Mouse (Mus musculus): ENCODE results near the gene Cyp2c69. TPM values are rescaled to one million over a fixed set of nuclear protein-coding genes. Genes with fewer than 3 reads are reported as not detected.

Cyp2c69 gene
- polyA plus RNA-seq (2014; fragmentation: Illumina TruSeq; extraction: RNeasy Lipid Tissue Mini Kit (QIAGEN cat#74804); ENCODE audit: low read depth, low replicate concordance) = 0.68 TPM

DNA sequence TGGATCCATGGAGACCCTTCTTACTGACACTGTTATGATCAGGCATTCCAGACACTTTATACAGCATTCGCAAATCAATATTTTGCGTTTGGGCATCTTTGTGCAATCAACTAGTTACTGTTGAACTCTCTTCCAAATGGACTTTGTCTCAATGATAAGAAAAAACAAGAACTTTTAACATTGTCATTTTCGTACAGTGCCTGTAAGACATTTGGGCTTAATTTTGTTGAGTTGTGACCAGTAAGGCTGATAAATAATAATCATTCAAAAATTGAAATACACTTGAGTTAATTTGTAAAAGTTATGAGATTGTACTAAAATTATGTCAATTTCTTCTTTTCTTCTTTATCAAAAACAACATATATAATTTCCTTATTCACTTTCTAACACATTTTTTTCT lies at the start of gene Cyp2c69:
Cyp2c69 (minus strand) TSS at position 101 of the 400 bp plus-strand sequence.

DNA sequence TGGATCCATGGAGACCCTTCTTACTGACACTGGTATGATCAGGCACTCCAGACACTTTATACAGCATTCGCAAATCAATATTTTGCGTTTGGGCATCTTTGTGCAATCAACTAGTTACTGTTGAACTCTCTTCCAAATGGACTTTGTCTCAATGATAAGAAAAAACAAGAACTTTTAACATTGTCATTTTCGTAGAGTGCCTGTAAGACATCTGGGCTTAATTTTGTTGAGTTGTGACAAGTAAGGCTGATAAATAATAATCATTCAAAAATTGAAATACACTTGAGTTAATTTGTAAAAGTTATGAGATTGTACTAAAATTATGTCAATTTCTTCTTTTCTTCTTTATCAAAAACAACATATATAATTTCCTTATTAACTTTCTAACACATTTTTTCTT lies 73.9 kb downstream of the Cyp2c69 start, which contains the start of gene Cyp2c40:
Cyp2c40 (minus strand) TSS at position 101 of the 400 bp plus-strand sequence.

Other genes with a start within 250 kb of the Cyp2c69 start
- gene Cyp2c67, start 237.7 kb downstream of the Cyp2c69 start, polyA plus RNA-seq (2014; fragmentation: Illumina TruSeq; extraction: RNeasy Lipid Tissue Mini Kit (QIAGEN cat#74804); ENCODE audit: low read depth, low replicate concordance) = not detected
- gene Cyp2c68, start 145.7 kb downstream of the Cyp2c69 start, polyA plus RNA-seq (2014; fragmentation: Illumina TruSeq; extraction: RNeasy Lipid Tissue Mini Kit (QIAGEN cat#74804); ENCODE audit: low read depth, low replicate concordance) = 0.37 TPM
- 0.63 TPM for gene Cyp2c40, start 74.0 kb downstream of the Cyp2c69 start, polyA plus RNA-seq (2014; fragmentation: Illumina TruSeq; extraction: RNeasy Lipid Tissue Mini Kit (QIAGEN cat#74804); ENCODE audit: low read depth, low replicate concordance)
- 1.0 TPM for gene Cyp2c37, start 105.6 kb upstream of the Cyp2c69 start, polyA plus RNA-seq (2014; fragmentation: Illumina TruSeq; extraction: RNeasy Lipid Tissue Mini Kit (QIAGEN cat#74804); ENCODE audit: low read depth, low replicate concordance)
- 0.76 TPM for gene Cyp2c54, start 187.0 kb upstream of the Cyp2c69 start, polyA plus RNA-seq (2014; fragmentation: Illumina TruSeq; extraction: RNeasy Lipid Tissue Mini Kit (QIAGEN cat#74804); ENCODE audit: low read depth, low replicate concordance)
- gene Cyp2c50, start 202.9 kb upstream of the Cyp2c69 start, polyA plus RNA-seq (2014; fragmentation: Illumina TruSeq; extraction: RNeasy Lipid Tissue Mini Kit (QIAGEN cat#74804); ENCODE audit: low read depth, low replicate concordance) = 1.2 TPM

Measured in heart, adult 10 weeks (tissue).